Mouse (Mus musculus) hindbrain, embryonic 12.5 days (tissue): ENCODE data around the gene Olfr1446. TPM values are rescaled to one million over a fixed set of nuclear protein-coding genes. Genes with fewer than 3 reads are reported as not detected.

Experiments used
- ATAC-seq: fragments of 200-750 bp; cut with Nextera tagmentation; 2 replicates; pipeline ENCODE4 v1.8.0; 2017; ENCODE audit warnings: moderate TSS enrichment; ENCODE audit not compliant: low FRiP score
- H3K27ac ChIP-seq: fragments of 300-500 bp; sonication (generic); 2 replicates; pipeline ENCODE4 v1.5.1; 2016; ENCODE audit warnings: mild to moderate bottlenecking
- H3K27me3 ChIP-seq: fragments of 300-500 bp; sonication (generic); 2 replicates; pipeline ENCODE4 v1.6.1; 2016; ENCODE audit warnings: mild to moderate bottlenecking
- H3K36me3 ChIP-seq: fragments of 300-500 bp; sonication (generic); 2 replicates; pipeline ENCODE4 v1.6.1; 2016; ENCODE audit warnings: mild to moderate bottlenecking
- H3K4me1 ChIP-seq: fragments of 300-500 bp; sonication (generic); 2 replicates; pipeline ENCODE4 v1.6.1; 2016
- H3K4me2 ChIP-seq: fragments of 300-500 bp; sonication (generic); replicated peaks from 2 replicates; pipeline ENCODE4 v1.6.1; 2016; ENCODE audit warnings: mild to moderate bottlenecking
- H3K4me3 ChIP-seq: fragments of 300-500 bp; sonication (generic); 2 replicates; pipeline ENCODE4 v1.5.1; 2016; ENCODE audit warnings: mild to moderate bottlenecking
- H3K9ac ChIP-seq: fragments of 300-500 bp; sonication (generic); 2 replicates; pipeline ENCODE4 v1.6.1; 2016; ENCODE audit warnings: mild to moderate bottlenecking, moderate library complexity
- H3K9me3 ChIP-seq: fragments of 300-500 bp; sonication (generic); replicated peaks from 2 replicates; pipeline ENCODE4 v1.6.1; 2016; ENCODE audit warnings: mild to moderate bottlenecking
- WGBS: fragments of 180-500 bp; shearing (Covaris S2); methylation state at CpG from one replicate; pipeline ENCODE4 v1.1.7; 2016; 5-methylcytosine and 5-hydroxymethylcytosine counted together
- polyA plus RNA-seq: library from polyadenylated mRNA; unstranded; fragments of >200 nt; fragmentation: Nextera tagmentation; extraction: Ambion mirVana; gene quantifications from 2 replicates; pipeline ENCODE4 v1.2.1, GENCODE M21; 2016

Olfr1446 gene
- polyA plus RNA-seq = not detected in 2 replicates

DNA sequence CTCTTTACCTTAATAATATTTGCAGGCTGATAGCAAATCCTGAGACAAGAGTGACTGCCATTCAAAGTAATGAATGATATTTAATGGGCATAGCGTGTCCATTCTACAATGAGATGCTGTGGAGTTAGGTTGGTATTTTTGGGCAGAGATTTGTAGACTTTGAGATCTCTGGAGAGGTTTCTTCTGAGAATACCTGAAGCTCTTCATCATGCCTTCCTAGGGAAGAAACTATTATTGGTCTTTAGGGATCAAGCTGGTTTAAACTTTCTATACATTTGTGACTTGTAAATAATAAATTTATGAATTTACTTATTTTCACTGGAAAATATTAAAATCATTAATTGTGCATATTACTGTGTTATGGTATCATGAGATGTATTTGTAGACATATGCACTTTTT lies at the start of gene Olfr1446:
Olfr1446 (minus strand) TSS at position 101 of the 400 bp plus-strand sequence.
- Histone ChIP-seq H3K9me3 (no peaks in the 10 kb centered on the region), H3K9ac (no peak within 1 kb of the TSS), H3K4me1 (no peaks in the 10 kb centered on the region), H3K27me3 (no peaks in the 10 kb centered on the region), H3K27ac (no peak within 1 kb of the TSS), H3K36me3 (no peaks in the 10 kb centered on the region), H3K4me3 (no peak within 1 kb of the TSS), H3K4me2 (no peak within 1 kb of the TSS)
- no peak for ATAC-seq
- WGBS = 89% methylated on average over 1 of the region's 1 CpGs

DNA sequence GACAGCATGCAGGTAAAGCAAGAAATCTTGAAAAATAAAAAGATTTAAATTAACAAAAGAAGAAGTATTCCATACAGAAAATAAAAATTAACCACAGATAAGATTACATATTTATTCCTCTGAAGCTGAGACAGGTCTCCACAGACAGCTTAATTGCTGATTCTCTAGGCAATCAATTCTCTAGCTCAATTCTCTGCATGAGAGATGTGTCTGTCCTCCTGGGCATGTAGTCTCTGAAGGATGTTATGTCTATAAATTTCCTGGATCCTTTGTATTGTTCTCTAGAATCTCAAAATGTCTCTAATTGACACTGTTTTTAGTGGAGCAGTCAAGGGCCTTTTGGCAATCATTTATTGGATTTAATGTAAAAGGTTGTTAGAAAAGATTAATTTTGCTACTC lies 37.2 kb upstream of the Olfr1446 start, which contains the start of gene Olfr1449:
Olfr1449 (plus strand) TSS at position 301 of the 400 bp plus-strand sequence.
- no peak within 1 kb of the TSS for H3K4me3 ChIP-seq
- H3K27me3 ChIP-seq = no peaks in the 10 kb centered on the region
- H3K4me2 ChIP-seq = no peak within 1 kb of the TSS
- ATAC-seq = no peak
- H3K36me3 ChIP-seq = no peaks in the 10 kb centered on the region
- H3K27ac ChIP-seq = no peak within 1 kb of the TSS
- H3K9ac ChIP-seq = no peak within 1 kb of the TSS
- H3K4me1 ChIP-seq = no peaks in the 10 kb centered on the region
- peaks cover 9% of the 10 kb centered on the region for H3K9me3 ChIP-seq

DNA sequence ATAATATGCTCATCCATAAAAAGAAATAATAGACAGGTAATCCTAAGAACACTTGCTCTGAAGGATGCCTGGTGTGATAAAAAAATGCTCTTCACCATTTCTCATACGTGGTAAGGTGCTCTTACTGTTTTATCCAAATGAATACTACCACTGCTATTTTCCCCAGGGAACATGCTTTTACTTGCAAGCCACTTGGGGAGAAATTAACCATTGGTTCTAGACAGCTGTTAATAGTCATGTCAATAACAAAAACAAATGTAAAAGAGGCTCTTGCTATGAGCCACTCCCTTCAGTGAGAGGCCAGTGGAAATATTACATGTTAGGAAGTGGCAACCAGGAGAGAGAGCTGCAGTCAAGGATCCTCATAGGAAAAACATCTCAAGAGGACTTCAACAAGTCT lies 31.0 kb upstream of the Olfr1446 start, which contains the start of gene Olfr1448:
Olfr1448 (minus strand) TSS at position 101 of the 400 bp plus-strand sequence.
- H3K36me3 ChIP-seq = no peaks in the 10 kb centered on the region
- no peak within 1 kb of the TSS for H3K4me3 ChIP-seq
- H3K4me1 ChIP-seq = no peaks in the 10 kb centered on the region
- no peak within 1 kb of the TSS for H3K27ac ChIP-seq
- no peaks in the 10 kb centered on the region for H3K27me3 ChIP-seq
- no peak within 1 kb of the TSS for H3K9ac ChIP-seq
- no peak for ATAC-seq
- H3K4me2 ChIP-seq = no peak within 1 kb of the TSS
- 76% methylated on average over 1 of the region's 1 CpGs for WGBS
- H3K9me3 ChIP-seq = no peaks in the 10 kb centered on the region; the same call in 1 of the 2 replicates

DNA sequence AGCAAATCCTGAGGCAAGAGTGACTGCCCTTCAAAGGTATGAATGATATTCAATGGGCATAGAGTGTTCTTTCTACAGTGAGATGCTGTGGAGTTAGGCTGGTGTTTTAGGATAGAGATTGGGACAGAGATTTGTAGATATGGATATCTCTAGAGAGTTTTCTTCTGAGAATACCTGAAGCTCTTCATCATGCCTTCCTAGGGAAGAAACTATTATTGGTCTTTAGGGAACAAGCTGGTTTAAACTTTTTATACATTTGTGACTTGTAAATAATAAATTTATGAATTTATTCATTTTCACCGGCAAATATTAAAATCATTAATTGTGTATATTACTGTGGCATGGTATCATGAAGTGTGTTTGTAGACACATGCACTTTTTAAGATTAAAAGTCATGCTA lies 10.3 kb upstream of the Olfr1446 start, which contains the start of gene Olfr1447:
Olfr1447 (minus strand) TSS at position 101 of the 400 bp plus-strand sequence.
- H3K9ac ChIP-seq = no peak within 1 kb of the TSS

DNA sequence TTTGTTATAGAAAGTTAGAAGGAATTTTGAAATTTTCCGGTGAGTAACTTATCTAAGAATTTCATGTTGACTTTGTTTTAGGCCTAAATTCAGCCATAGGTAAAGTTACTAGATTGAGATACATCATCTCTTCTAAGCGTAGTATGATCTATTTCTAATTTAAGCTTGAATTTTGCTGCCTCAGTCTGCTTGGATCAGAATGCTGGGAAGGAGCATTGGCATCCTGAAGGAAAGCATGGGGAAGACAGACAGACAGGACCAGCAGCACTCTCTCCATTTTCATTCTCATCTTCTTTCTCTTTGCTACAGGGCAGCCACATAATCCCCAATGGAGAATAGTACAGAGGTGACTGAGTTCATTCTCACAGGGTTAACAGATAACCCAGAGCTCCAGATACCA lies 9.8 kb downstream of the Olfr1446 start, which contains the start of gene Olfr1445:
Olfr1445 (plus strand) TSS at position 301 of the 400 bp plus-strand sequence.
- WGBS = 85% methylated on average over 2 of the region's 2 CpGs
- Histone ChIP-seq H3K4me1 (no peaks in the 10 kb centered on the region), H3K4me2 (no peak within 1 kb of the TSS), H3K9ac (no peak within 1 kb of the TSS), H3K4me3 (no peak within 1 kb of the TSS), H3K36me3 (no peaks in the 10 kb centered on the region), H3K27me3 (no peaks in the 10 kb centered on the region), H3K9me3 (no peaks in the 10 kb centered on the region), H3K27ac (no peak within 1 kb of the TSS)
- ATAC-seq = no peak

More for the DNA sequence above, 10.3 kb upstream of the Olfr1446 start, which contains the start of gene Olfr1447:
- ATAC-seq = no peak
- H3K4me1 ChIP-seq = no peaks in the 10 kb centered on the region
- no peak within 1 kb of the TSS for H3K27ac ChIP-seq
- no peaks in the 10 kb centered on the region for H3K9me3 ChIP-seq
- H3K4me3 ChIP-seq = no peak within 1 kb of the TSS
- 95% methylated on average over 1 of the region's 1 CpGs for WGBS
- no peaks in the 10 kb centered on the region for H3K36me3 ChIP-seq
- H3K4me2 ChIP-seq = no peak within 1 kb of the TSS
- no peaks in the 10 kb centered on the region for H3K27me3 ChIP-seq

DNA sequence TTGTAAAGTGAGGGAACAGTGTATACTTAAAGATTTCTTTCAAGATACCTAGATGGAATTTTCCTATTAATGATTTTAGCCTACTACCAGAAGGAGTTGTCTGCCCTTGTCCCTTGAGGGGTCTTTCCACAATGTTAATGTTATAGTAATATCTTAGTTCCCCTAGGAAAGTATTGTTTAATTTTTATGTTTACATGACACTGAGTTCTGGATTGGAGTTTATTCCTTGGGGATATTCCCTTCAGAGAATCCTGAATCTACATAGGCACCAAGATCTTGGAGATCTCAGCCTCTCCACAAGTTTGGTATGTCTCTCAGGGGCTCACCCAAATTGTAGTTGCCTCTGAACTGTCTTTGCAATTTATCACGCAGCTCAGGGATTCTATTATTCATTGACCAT lies 36.3 kb downstream of the Olfr1446 start, which contains the start of gene Olfr1444:
Olfr1444 (plus strand) TSS at position 301 of the 400 bp plus-strand sequence.
- Histone ChIP-seq H3K27ac (no peak within 1 kb of the TSS), H3K36me3 (no peaks in the 10 kb centered on the region), H3K27me3 (no peaks in the 10 kb centered on the region), H3K4me1 (no peaks in the 10 kb centered on the region), H3K9ac (no peak within 1 kb of the TSS), H3K9me3 (no peaks in the 10 kb centered on the region), H3K4me3 (no peak within 1 kb of the TSS), H3K4me2 (no peak within 1 kb of the TSS)
- ATAC-seq = no peak
- 66% methylated on average over 1 of the region's 1 CpGs for WGBS

DNA sequence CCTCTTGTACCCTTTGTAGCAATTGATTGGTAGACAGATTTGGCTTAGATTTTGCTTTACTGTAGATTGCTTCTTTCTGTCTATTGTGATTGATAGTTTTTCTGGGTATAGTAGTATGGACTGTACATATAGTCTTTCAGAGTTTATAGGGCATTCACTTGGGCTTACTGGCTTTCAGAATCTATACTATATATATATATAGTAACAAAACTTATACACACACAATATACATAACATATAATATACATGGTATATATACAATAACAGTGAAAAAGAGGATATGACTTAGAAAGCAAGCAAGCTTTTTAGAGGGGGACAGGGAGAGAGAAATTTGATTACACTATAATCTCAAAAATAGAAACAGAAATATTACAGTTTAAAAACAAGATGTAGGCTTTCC lies 46.9 kb downstream of the Olfr1446 start, which contains the start of gene Gm5244:
Gm5244 (plus strand) TSS at position 301 of the 400 bp plus-strand sequence.
- no peak within 1 kb of the TSS for H3K4me3 ChIP-seq
- no peaks in the 10 kb centered on the region for H3K36me3 ChIP-seq
- H3K4me1 ChIP-seq = no peaks in the 10 kb centered on the region
- H3K27ac ChIP-seq = no peak within 1 kb of the TSS
- no peak within 1 kb of the TSS for H3K9ac ChIP-seq
- ATAC-seq = no peak
- H3K4me2 ChIP-seq = no peak within 1 kb of the TSS
- no peaks in the 10 kb centered on the region for H3K27me3 ChIP-seq
- H3K9me3 ChIP-seq = no peaks in the 10 kb centered on the region

DNA sequence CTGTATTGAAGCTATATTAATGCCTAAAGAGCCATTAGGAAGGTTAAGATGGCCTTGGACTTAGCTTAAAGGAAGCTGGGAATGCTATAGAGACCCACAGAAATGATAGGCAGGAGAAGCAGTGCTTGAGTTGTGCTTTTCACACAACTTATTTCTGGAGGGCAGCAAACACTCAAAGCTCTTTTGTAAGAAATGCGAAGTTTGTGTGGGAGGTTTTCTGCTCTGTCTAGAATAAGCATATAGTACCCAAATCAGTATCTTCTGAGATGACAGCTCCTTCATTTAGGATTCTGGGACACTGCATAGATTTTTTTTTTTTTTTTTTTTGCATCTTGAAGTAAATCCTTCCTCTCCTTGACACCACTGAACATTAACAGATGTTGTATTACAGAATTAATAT lies 54.8 kb downstream of the Olfr1446 start:
- H3K9ac ChIP-seq = no peak overlapping the region
- H3K27me3 ChIP-seq = no peaks in the 10 kb centered on the region
- H3K36me3 ChIP-seq = no peaks in the 10 kb centered on the region
- 90% methylated on average over 1 of the region's 1 CpGs for WGBS
- ATAC-seq = no peak
- no peak overlapping the region for H3K4me2 ChIP-seq
- no peak overlapping the region for H3K4me3 ChIP-seq
- H3K4me1 ChIP-seq = no peaks in the 10 kb centered on the region
- no peaks in the 10 kb centered on the region for H3K9me3 ChIP-seq
- H3K27ac ChIP-seq = no peak overlapping the region

Other genes with a start within 250 kb of the Olfr1446 start
- gene Olfr1442, start 223.1 kb downstream of the Olfr1446 start, polyA plus RNA-seq = not detected in 2 replicates
- not detected in 2 replicates for gene Olfr1443, start 215.4 kb downstream of the Olfr1446 start, polyA plus RNA-seq
- not detected in 2 replicates for gene Keg1, start 197.7 kb downstream of the Olfr1446 start, polyA plus RNA-seq
- gene Cntf, start 127.9 kb downstream of the Olfr1446 start, polyA plus RNA-seq = 1.5 and 1.6 TPM in 2 replicates
- gene Zfp91, start 97.4 kb downstream of the Olfr1446 start, polyA plus RNA-seq = 20.8 and 20.9 TPM in 2 replicates
- 0.53 and 0.66 TPM in 2 replicates for gene Lpxn, start 97.3 kb downstream of the Olfr1446 start, polyA plus RNA-seq
- not detected in 2 replicates for gene Gm5244, start 46.8 kb downstream of the Olfr1446 start, polyA plus RNA-seq
- gene Olfr1444, start 36.2 kb downstream of the Olfr1446 start, polyA plus RNA-seq = not detected in 2 replicates
- gene Olfr1445, start 9.7 kb downstream of the Olfr1446 start, polyA plus RNA-seq = not detected in 2 replicates
- not detected in 2 replicates for gene Olfr1447, start 10.2 kb upstream of the Olfr1446 start, polyA plus RNA-seq
- gene Olfr1448, start 30.9 kb upstream of the Olfr1446 start, polyA plus RNA-seq = not detected in 2 replicates
- gene Olfr1449, start 37.3 kb upstream of the Olfr1446 start, polyA plus RNA-seq = not detected in 2 replicates
- gene Olfr1450, start 56.7 kb upstream of the Olfr1446 start, polyA plus RNA-seq = not detected in 2 replicates
- not detected in 2 replicates for gene Olfr1451, start 101.5 kb upstream of the Olfr1446 start, polyA plus RNA-seq
- gene Olfr1453, start 134.8 kb upstream of the Olfr1446 start, polyA plus RNA-seq = not detected in 2 replicates
- not detected in 2 replicates for gene Olfr1454, start 167.1 kb upstream of the Olfr1446 start, polyA plus RNA-seq
- gene Olfr1457, start 204.4 kb upstream of the Olfr1446 start, polyA plus RNA-seq = not detected in 2 replicates
- gene Olfr1458, start 213.3 kb upstream of the Olfr1446 start, polyA plus RNA-seq = not detected in 2 replicates